Mouse (Mus musculus): Measurements from ENCODE around the gene Rtbdn. TPM values are rescaled to one million over a fixed set of nuclear protein-coding genes. Genes with fewer than 3 reads are reported as not detected.
A peak's percentile ranks its signal among the peaks of the same experiment; 100 is the strongest.

Gene Rtbdn
- total RNA-seq, 2 experiments from 2014 or later: not detected

DNA sequence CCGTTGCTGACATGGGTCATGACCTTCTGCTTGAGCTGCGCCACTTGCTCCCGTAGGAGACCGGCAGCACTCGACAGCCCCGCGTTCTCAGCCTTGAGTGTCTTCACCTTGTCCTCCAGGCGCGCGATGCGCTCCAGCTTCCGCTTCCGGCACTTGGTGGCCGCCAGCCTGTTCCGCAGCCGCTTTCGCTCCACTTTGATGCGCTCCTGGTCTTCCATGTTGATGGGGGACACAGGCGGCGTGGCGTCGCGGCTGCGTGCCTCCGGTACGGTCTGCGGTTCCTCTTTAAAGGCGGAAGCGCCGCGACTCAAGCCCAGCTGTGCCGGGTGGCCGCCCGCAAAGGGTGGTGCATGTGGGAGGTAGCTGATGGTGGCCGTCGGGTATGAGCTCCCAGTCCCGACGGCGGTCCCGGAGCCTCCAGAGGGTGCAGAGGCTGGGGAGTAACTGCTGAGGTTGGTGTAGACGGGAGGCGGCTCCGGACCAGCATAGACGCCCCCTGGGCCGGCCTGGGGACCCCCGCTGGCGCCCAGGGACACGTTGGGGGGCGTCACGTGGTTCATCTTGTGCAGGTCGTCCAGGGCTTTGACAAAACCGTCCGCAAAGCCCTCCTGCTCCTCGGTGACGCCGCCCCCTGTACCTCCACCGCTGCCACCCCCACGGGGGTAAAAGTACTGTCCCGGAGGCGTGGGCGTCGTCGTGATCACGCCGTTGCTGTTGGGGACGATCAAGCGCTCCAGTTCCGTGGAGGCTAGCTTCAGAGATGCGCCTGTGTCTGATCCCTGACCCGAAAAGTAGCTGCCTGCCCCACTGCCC is 30.9 kb downstream of the Rtbdn start:
- H3K27ac ChIP-seq: peak overlapping the region; percentile 100
- peak overlapping the region; percentile 89 for H3K4me3 ChIP-seq
- intact Hi-C loops (cut with DNase I): loop anchor here (5.0 to 10.0 kb wide), 3 partner anchors 95 to 313 kb away; partner anchors contain the start of genes Calr, Dhps and Ier2
- peak; percentile 77 for DNase-seq
- TF ChIP-seq CTCF (IDR thresholded peaks at IDR 0.05): no peak

DNA sequence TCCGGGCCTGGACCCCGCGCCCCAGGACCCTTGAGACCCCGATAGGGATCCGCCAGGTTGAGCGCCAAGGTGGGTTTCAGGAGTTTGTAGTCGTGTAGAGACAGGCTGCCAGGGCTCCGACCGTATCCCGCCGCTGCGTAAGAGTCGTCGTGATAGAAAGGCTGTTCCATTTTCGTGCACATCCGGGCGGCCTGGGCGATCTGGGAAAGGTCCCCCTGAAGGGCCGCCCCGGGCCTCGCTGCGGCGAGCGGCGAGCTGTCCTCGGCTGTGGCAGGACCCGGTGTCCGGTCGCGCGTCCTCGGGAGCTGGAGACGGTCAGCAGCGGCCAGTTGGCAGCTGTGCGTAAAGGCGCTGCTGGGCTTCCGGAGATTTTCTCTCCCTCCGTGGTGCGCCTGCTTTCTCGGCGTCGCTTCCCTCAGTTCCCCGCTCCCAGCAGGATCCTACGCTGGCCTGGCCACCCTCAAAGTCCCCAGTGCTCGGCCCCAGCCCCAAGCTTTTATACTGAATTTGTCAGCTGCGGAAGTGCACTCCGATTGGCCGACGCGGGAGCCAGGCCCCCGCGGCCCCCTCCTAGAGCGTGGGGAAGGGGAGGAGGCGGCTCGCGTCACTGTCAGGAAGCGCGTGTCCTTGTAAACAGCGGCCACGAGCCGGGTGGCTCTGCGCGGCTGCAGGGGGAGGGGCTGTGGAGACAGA is 31.6 kb downstream of the Rtbdn start, which contains the start of gene Junb:
Junb (minus strand) TSS at position 471 of the 693 bp plus-strand sequence.
- intact Hi-C loops (cut with DNase I): loop anchor here (5.0 to 10.0 kb wide), 3 partner anchors 94 to 314 kb away; partner anchors contain the start of genes Calr, Dhps and Ier2
- no peak for TF ChIP-seq CTCF (IDR thresholded peaks at IDR 0.05)
- Histone ChIP-seq H3K4me3 (peak within 1 kb of the TSS; percentile 89), H3K27ac (peak within 1 kb of the TSS; percentile 100)
- DNase-seq: peak; percentile 97

GRCm38 (mm10) chr8:84979599-84980421 is 33.0 kb downstream of the Rtbdn start:
- DNase-seq: peak; percentile 93
- intact Hi-C loops (cut with DNase I): loop anchor here (5.0 to 10.0 kb wide), 3 partner anchors 92 to 315 kb away; partner anchors contain the start of genes Calr, Dhps and Ier2
- peak overlapping the region; percentile 100 for H3K27ac ChIP-seq
- H3K4me3 ChIP-seq: peak overlapping the region; percentile 89
- TF ChIP-seq CTCF (IDR thresholded peaks at IDR 0.05): no peak

DNA sequence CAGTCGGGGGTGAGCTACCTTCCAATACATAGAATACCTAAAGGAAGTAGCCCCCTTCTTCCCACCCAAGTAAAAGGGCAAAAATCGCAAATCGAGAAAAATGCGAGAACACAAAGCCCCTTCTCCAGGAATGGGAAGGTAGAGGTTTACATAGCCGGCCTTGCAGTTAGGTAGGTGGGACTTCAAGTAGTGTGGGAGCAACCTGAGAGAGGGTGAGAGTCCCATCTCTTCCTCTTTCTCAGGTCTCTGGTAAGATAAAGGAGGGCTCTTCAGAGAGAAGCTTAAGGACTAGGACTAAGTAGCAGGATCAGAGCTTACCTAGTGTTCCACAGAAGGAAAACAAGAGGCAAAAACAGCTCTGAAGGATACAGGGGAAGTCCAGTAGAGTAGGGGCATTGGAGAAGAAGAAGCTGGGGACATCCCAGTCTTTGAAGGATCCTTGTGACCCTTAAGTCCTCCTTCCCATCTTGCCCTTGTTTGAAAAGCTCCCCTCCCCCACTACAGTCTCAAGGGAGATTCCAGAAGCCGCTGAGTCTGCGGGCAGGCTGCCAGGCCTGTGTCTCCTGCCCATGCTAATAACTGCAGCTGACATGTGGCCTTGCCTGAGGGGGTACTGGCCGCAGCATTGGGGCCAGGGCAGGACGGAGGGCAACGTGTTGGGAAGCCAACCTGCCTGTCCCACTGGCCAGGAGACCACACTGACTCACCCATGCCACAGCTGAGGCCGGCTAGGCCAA is 34.0 kb downstream of the Rtbdn start:
- peak; percentile 81 for DNase-seq
- Histone ChIP-seq H3K4me3 (peak overlapping the region; percentile 89), H3K27ac (peak overlapping the region; percentile 100)
- TF ChIP-seq CTCF (IDR thresholded peaks at IDR 0.05): no peak
- intact Hi-C loops (cut with DNase I): no loop called here

GRCm38 (mm10) chr8:84981644-84982498 is 35.1 kb downstream of the Rtbdn start:
- peak overlapping the region; percentile 100 for H3K27ac ChIP-seq
- peak; percentile 26 for DNase-seq
- intact Hi-C loops (cut with DNase I): no loop called here
- H3K4me3 ChIP-seq: no peak overlapping the region
- TF ChIP-seq CTCF (IDR thresholded peaks at IDR 0.05): no peak

GRCm38 (mm10) chr8:84982499-84983011 is 35.8 kb downstream of the Rtbdn start:
- intact Hi-C loops (cut with DNase I): no loop called here
- TF ChIP-seq CTCF (IDR thresholded peaks at IDR 0.05): no peak
- no peak overlapping the region for H3K4me3 ChIP-seq
- peak overlapping the region; percentile 100; the same call in 1 of the 2 replicates for H3K27ac ChIP-seq
- DNase-seq: no peak

- Histone ChIP-seq H3K4me3 (peak overlapping the region; percentile 86), H3K27ac (peak overlapping the region; percentile 87)
- DNase-seq: no peak
- no peak for TF ChIP-seq CTCF (IDR thresholded peaks at IDR 0.05)
- intact Hi-C loops (cut with DNase I): no loop called here
Measured at GRCm38 (mm10) chr8:84984294-84985048, 37.7 kb downstream of the Rtbdn start.

- DNase-seq: no peak
- TF ChIP-seq CTCF (IDR thresholded peaks at IDR 0.05): no peak
- intact Hi-C loops (cut with DNase I): no loop called here
- Histone ChIP-seq H3K4me3 (peak overlapping the region; percentile 86), H3K27ac (peak overlapping the region; percentile 87)
Measured at GRCm38 (mm10) chr8:84985049-84985683, 38.4 kb downstream of the Rtbdn start.

GRCm38 (mm10) chr8:84985684-84986378 is 39.0 kb downstream of the Rtbdn start:
- Histone ChIP-seq H3K27ac (peak overlapping the region; percentile 87), H3K4me3 (peak overlapping the region; percentile 86)
- intact Hi-C loops (cut with DNase I): no loop called here
- DNase-seq: peak; percentile 87
- no peak for TF ChIP-seq CTCF (IDR thresholded peaks at IDR 0.05)

All from gastrocnemius, adult 2 months (tissue).